Mouse (Mus musculus) mouse trophoblast stem cell (cell line): ENCODE measurements around the gene Elfn2.

Source experiments
- in situ Hi-C, 2 experiments: fragments of 300-500 bp; cut with MseI, MboI; formaldehyde crosslinking; loops; 2 replicates in 1 of 2; 3 replicates in 1 of 2; pipeline ENCODE4 v1.15.1; 2025

Elfn2 gene

GRCm38 (mm10) chr15:78623426-78623825, 95.1 kb downstream of the Elfn2 start:
- in situ Hi-C loops: loop anchor here (5.0 kb wide), 2 partner anchors 119 to 124 kb away; no protein-coding TSS in a partner anchor
